Mouse (Mus musculus): ENCODE results near the gene Dna2. TPM values are rescaled to one million over a fixed set of nuclear protein-coding genes. Genes with fewer than 3 reads are reported as not detected.

The Dna2 gene
- polyA plus RNA-seq, 1 experiment from 2014 or later, result 31.6 TPM

- Histone ChIP-seq H3K4me2 (ENCODE audit: low read depth, low read length, severe bottlenecking) (no peak overlapping the region), H3K4me1 (replicated peaks; ENCODE audit: control insufficient read depth, insufficient read depth, low read length) (no peaks in the 10 kb centered on the region), H3K36me3 (ENCODE audit: control insufficient read depth, insufficient read depth, low read length) (peaks cover 22% of the 10 kb centered on the region; the same call in 1 of the 2 replicates), H3K4me3 (ENCODE audit: low read depth, low read length) (no peak overlapping the region), H3K27ac (ENCODE audit: low read depth, low read length) (no peak overlapping the region), H3K9me3 (ENCODE audit: control insufficient read depth, low read length) (no peaks in the 10 kb centered on the region), H3K9ac (ENCODE audit: low read length) (no peak overlapping the region), H3K27me3 (ENCODE audit: control insufficient read depth, insufficient read depth, low read length) (no peaks in the 10 kb centered on the region)
- DNase-seq (ENCODE audit: low spot score), result no peak
- ATAC-seq (replicated peaks; ENCODE audit: low FRiP score), result no peak
- 87% methylated on average over 9 of the region's 9 CpGs for WGBS
Observed at GRCm38 (mm10) chr10:63014168-63014567, 67.3 kb downstream of the Dna2 start.

DNA sequence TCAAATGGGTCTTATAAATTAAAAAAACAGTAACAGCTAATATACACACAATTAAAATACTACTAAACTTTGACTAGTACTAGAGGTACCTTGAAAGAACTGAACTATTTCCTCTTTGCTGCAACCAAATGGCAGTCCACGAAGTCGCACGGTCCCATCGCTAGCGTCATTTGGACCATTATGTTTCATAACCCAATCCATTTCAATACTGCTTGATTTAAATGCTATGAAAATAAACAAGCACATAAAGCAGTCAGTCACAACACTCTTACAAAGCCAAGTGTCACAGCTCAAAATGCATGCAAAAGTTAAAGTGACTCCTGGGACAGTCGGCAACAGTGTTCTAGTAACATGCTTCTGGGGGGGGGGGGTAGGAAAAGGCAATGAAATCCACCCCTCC is 72.5 kb downstream of the Dna2 start:
- Histone ChIP-seq H3K4me1 (replicated peaks; ENCODE audit: control insufficient read depth, insufficient read depth, low read length) (no peaks in the 10 kb centered on the region), H3K9me3 (ENCODE audit: control insufficient read depth, low read length) (no peaks in the 10 kb centered on the region), H3K4me2 (ENCODE audit: low read depth, low read length, severe bottlenecking) (no peak overlapping the region), H3K4me3 (ENCODE audit: low read depth, low read length) (no peak overlapping the region), H3K9ac (ENCODE audit: low read length) (no peak overlapping the region), H3K36me3 (ENCODE audit: control insufficient read depth, insufficient read depth, low read length) (peaks cover 14% of the 10 kb centered on the region; the same call in 1 of the 2 replicates), H3K27me3 (ENCODE audit: control insufficient read depth, insufficient read depth, low read length) (no peaks in the 10 kb centered on the region), H3K27ac (ENCODE audit: low read depth, low read length) (no peak overlapping the region)
- DNase-seq (ENCODE audit: low spot score) (no peak), ATAC-seq (replicated peaks; ENCODE audit: low FRiP score) (no peak)
- WGBS, result 88% methylated on average over 6 of the region's 6 CpGs

DNA sequence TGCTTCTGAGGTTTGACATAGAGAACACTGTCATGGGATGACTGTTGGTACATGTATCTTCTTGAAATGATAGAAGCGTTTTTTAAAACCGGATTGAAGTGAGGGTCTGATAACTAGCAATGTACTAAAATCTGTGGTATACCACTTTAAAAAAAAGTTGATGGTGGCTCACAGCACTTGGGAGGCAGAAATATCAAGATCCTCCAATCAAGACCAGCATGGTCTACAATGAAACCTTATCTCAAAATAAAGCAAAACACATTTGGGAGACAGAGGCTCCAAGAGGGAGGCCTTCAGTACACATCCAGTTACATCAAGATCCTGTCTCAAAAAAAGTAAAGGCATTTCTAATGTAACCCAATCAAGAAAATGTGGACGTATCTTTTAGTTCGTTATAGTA is 74.9 kb downstream of the Dna2 start:
- H3K27ac ChIP-seq (ENCODE audit: low read depth, low read length), result no peak overlapping the region
- no peak for DNase-seq (ENCODE audit: low spot score)
- 47% methylated on average over 4 of the region's 4 CpGs for WGBS

GRCm38 (mm10) chr10:63022541-63023120 is 75.8 kb downstream of the Dna2 start:
- Histone ChIP-seq H3K9ac (ENCODE audit: low read length) (peak overlapping the region; percentile 89), H3K27ac (ENCODE audit: low read depth, low read length) (peak overlapping the region; percentile 100), H3K9me3 (ENCODE audit: control insufficient read depth, low read length) (no peaks in the 10 kb centered on the region), H3K4me2 (ENCODE audit: low read depth, low read length, severe bottlenecking) (peak overlapping the region; percentile 63), H3K4me3 (ENCODE audit: low read depth, low read length) (peak overlapping the region; percentile 63), H3K36me3 (ENCODE audit: control insufficient read depth, insufficient read depth, low read length) (peaks cover 3% of the 10 kb centered on the region; the same call in 1 of the 2 replicates), H3K4me1 (replicated peaks; ENCODE audit: control insufficient read depth, insufficient read depth, low read length) (peaks cover 11% of the 10 kb centered on the region), H3K27me3 (ENCODE audit: control insufficient read depth, insufficient read depth, low read length) (no peaks in the 10 kb centered on the region)
- ATAC-seq (replicated peaks; ENCODE audit: low FRiP score) (no peak), DNase-seq (ENCODE audit: low spot score) (no peak)
- under 1% methylated on average over 27 of the region's 27 CpGs for WGBS

More for the DNA sequence above, 74.9 kb downstream of the Dna2 start:
- Histone ChIP-seq H3K4me1 (replicated peaks; ENCODE audit: control insufficient read depth, insufficient read depth, low read length) (peaks cover 7% of the 10 kb centered on the region), H3K9ac (ENCODE audit: low read length) (peak overlapping the region; percentile 89), H3K9me3 (ENCODE audit: control insufficient read depth, low read length) (no peaks in the 10 kb centered on the region), H3K4me2 (ENCODE audit: low read depth, low read length, severe bottlenecking) (peak overlapping the region; percentile 63), H3K36me3 (ENCODE audit: control insufficient read depth, insufficient read depth, low read length) (peaks cover 5% of the 10 kb centered on the region; the same call in 1 of the 2 replicates), H3K4me3 (ENCODE audit: low read depth, low read length) (peak overlapping the region; percentile 63), H3K27me3 (ENCODE audit: control insufficient read depth, insufficient read depth, low read length) (no peaks in the 10 kb centered on the region)
- ATAC-seq (replicated peaks; ENCODE audit: low FRiP score), result no peak

GRCm38 (mm10) chr10:63023121-63023748 is 76.4 kb downstream of the Dna2 start:
- peak overlapping the region; percentile 89 for H3K9ac ChIP-seq (ENCODE audit: low read length)
- peak; percentile 88 for DNase-seq (ENCODE audit: low spot score)
- H3K4me1 ChIP-seq (replicated peaks; ENCODE audit: control insufficient read depth, insufficient read depth, low read length), result peaks cover 11% of the 10 kb centered on the region
- no peaks in the 10 kb centered on the region for H3K36me3 ChIP-seq (ENCODE audit: control insufficient read depth, insufficient read depth, low read length)
- no peaks in the 10 kb centered on the region for H3K9me3 ChIP-seq (ENCODE audit: control insufficient read depth, low read length)
- under 1% methylated on average over 68 of the region's 68 CpGs for WGBS
- H3K27me3 ChIP-seq (ENCODE audit: control insufficient read depth, insufficient read depth, low read length), result no peaks in the 10 kb centered on the region
- peak overlapping the region; percentile 100 for H3K27ac ChIP-seq (ENCODE audit: low read depth, low read length)
- peak overlapping the region; percentile 63; the same call in 1 of the 2 replicates for H3K4me2 ChIP-seq (ENCODE audit: low read depth, low read length, severe bottlenecking)
- peak; percentile 22 for ATAC-seq (replicated peaks; ENCODE audit: low FRiP score)
- peak overlapping the region; percentile 63 for H3K4me3 ChIP-seq (ENCODE audit: low read depth, low read length)

Other genes with a start within 250 kb of the Dna2 start
- 3.7 and 4.4 TPM in 2 replicates for gene Stox1, start 220.9 kb upstream of the Dna2 start, polyA plus RNA-seq (2014; fragmentation: Nextera tagmentation; extraction: Ambion mirVana)
- 179 and 186 TPM in 2 replicates for gene Ccar1, start 154.7 kb upstream of the Dna2 start, polyA plus RNA-seq (2014; fragmentation: Nextera tagmentation; extraction: Ambion mirVana)
- 37.8 and 39.7 TPM in 2 replicates for gene Tet1, start 38.0 kb upstream of the Dna2 start, polyA plus RNA-seq (2014; fragmentation: Nextera tagmentation; extraction: Ambion mirVana)
- 12.6 TPM in 2 replicates for gene Slc25a16, start 26.4 kb upstream of the Dna2 start, polyA plus RNA-seq (2014; fragmentation: Nextera tagmentation; extraction: Ambion mirVana)
- 22.7 and 27.1 TPM in 2 replicates for gene Rufy2, start 33.2 kb downstream of the Dna2 start, polyA plus RNA-seq (2014; fragmentation: Nextera tagmentation; extraction: Ambion mirVana)
- 161 and 170 TPM in 2 replicates for gene Hnrnph3, start 77.2 kb downstream of the Dna2 start, polyA plus RNA-seq (2014; fragmentation: Nextera tagmentation; extraction: Ambion mirVana)
- gene Pbld2, start 77.3 kb downstream of the Dna2 start, polyA plus RNA-seq (2014; fragmentation: Nextera tagmentation; extraction: Ambion mirVana), result 0.88 and 0.89 TPM in 2 replicates
- gene Pbld1, start 113.1 kb downstream of the Dna2 start, polyA plus RNA-seq (2014; fragmentation: Nextera tagmentation; extraction: Ambion mirVana), result 1.6 and 1.8 TPM in 2 replicates
- 1.1 TPM in 2 replicates for gene Atoh7, start 152.6 kb downstream of the Dna2 start, polyA plus RNA-seq (2014; fragmentation: Nextera tagmentation; extraction: Ambion mirVana)